In genomic region chr9:37623981-37624380, GRCm38 (mm10) we compare ENCODE assay signal across 21 mouse cellular contexts. TPM values are rescaled to one million over a fixed set of nuclear protein-coding genes. Genes with fewer than 3 reads are reported as not detected.
A peak's percentile ranks its signal among the peaks of the same experiment; 100 is the strongest.
DNase-seq lines count a peak whose midpoint lies in the region; ATAC-seq and TF ChIP-seq lines count a peak whose summit lies in the region.
"Had no signal": no experiment of that assay in that cellular context is flagged by ENCODE, and none has a peak within 500 bp of the region (broad histone marks: within the 10 kb centered on the region; RNA-seq: fewer than 3 reads in every experiment).

No protein-coding gene starts in this region.

- H3K4me2 ChIP-seq in forebrain, embryonic 14.5 days (ENCODE audit: low read length): no peak overlapping the region
- H3K4me2 ChIP-seq in forebrain, embryonic 12.5 days: no peak overlapping the region
- no peak overlapping the region for H3K4me2 ChIP-seq in lung, embryonic 14.5 days
- H3K4me2 ChIP-seq: heart, embryonic 11.5 days; heart, embryonic 15.5 days had no signal

- TF ChIP-seq CTCF in lung, embryonic 14.5 days (IDR thresholded peaks at IDR 0.05; ENCODE audit: low read depth): no peak
- TF ChIP-seq CTCF in brain, embryonic 14.5 days (IDR thresholded peaks at IDR 0.05; ENCODE audit: borderline replicate concordance, extremely low read depth, insufficient read depth, insufficient read length): no peak

- DNase-seq in forebrain, embryonic 14.5 days (ENCODE audit: low spot score): peak; percentile 70
- DNase-seq in frontal cortex, postnatal 10 days (ENCODE audit: low spot score in 2 of 2): no peak
- peak; percentile 46 for DNase-seq in lung, embryonic 14.5 days
- no peak for DNase-seq in lung, adult 18-20 months
- peak; percentile 76 for DNase-seq in brain, embryonic 14.5 days (ENCODE audit: low read depth)
- DNase-seq: adrenal gland, postnatal 10 days; cerebellum, adult 2 months; cerebellum, postnatal 10 days; gastrocnemius, postnatal 14 days; heart, adult 2 months; heart, postnatal 14 days had no signal

- no peak overlapping the region for H3K9ac ChIP-seq in forebrain, embryonic 14.5 days (ENCODE audit: low read length)
- no peak overlapping the region for H3K9ac ChIP-seq in forebrain, embryonic 12.5 days
- H3K9ac ChIP-seq in lung, embryonic 14.5 days: no peak overlapping the region
- H3K9ac ChIP-seq: heart, embryonic 15.5 days had no signal

- ATAC-seq in forebrain, embryonic 14.5 days: no peak
- no peak for ATAC-seq in forebrain, embryonic 12.5 days (ENCODE audit: low FRiP score)
- ATAC-seq in frontal cortex, adult (ENCODE audit: low TSS enrichment): peak; percentile 8; the same call in 1 of the 2 replicates
- ATAC-seq in lung, embryonic 14.5 days (ENCODE audit: insufficient read depth): no peak
- ATAC-seq: hindbrain, embryonic 16.5 days; inflammation-experienced regulatory T-cells, adult 6 months; intestine, postnatal 0 days had no signal

- H3K9me3 ChIP-seq in forebrain, embryonic 14.5 days (replicated peaks; ENCODE audit: control insufficient read depth, low read length): no peaks in the 10 kb centered on the region
- no peaks in the 10 kb centered on the region for H3K9me3 ChIP-seq in forebrain, embryonic 12.5 days
- no peaks in the 10 kb centered on the region for H3K9me3 ChIP-seq in lung, embryonic 14.5 days (ENCODE audit: low read depth, low read length)
- H3K9me3 ChIP-seq: heart, embryonic 15.5 days had no signal

- peaks cover 20% of the 10 kb centered on the region for H3K4me1 ChIP-seq in forebrain, embryonic 14.5 days (ENCODE audit: control insufficient read depth, insufficient read depth, low read length)
- peaks cover 21% of the 10 kb centered on the region for H3K4me1 ChIP-seq in forebrain, embryonic 12.5 days
- no peaks in the 10 kb centered on the region for H3K4me1 ChIP-seq in lung, embryonic 14.5 days (ENCODE audit: insufficient read depth)

- no peaks in the 10 kb centered on the region for H3K27me3 ChIP-seq in forebrain, embryonic 14.5 days (replicated peaks; ENCODE audit: control insufficient read depth, insufficient read depth, low read length)
- no peaks in the 10 kb centered on the region for H3K27me3 ChIP-seq in forebrain, embryonic 12.5 days
- H3K27me3 ChIP-seq in lung, embryonic 14.5 days (ENCODE audit: insufficient read depth, low read length): no peaks in the 10 kb centered on the region
- H3K27me3 ChIP-seq: heart, embryonic 15.5 days had no signal

- H3K27ac ChIP-seq in forebrain, embryonic 14.5 days (ENCODE audit: low read depth, low read length): no peak overlapping the region
- H3K27ac ChIP-seq in forebrain, embryonic 12.5 days: no peak overlapping the region
- no peak overlapping the region for H3K27ac ChIP-seq in lung, embryonic 14.5 days (ENCODE audit: low read depth)
- H3K27ac ChIP-seq: heart, adult 2 months; heart, embryonic 15.5 days had no signal

- no peaks in the 10 kb centered on the region for H3K36me3 ChIP-seq in forebrain, embryonic 14.5 days (ENCODE audit: control insufficient read depth, insufficient read depth, low read length)
- H3K36me3 ChIP-seq in forebrain, embryonic 12.5 days (replicated peaks): no peaks in the 10 kb centered on the region
- H3K36me3 ChIP-seq in lung, embryonic 14.5 days (ENCODE audit: insufficient read depth): no peaks in the 10 kb centered on the region
- H3K36me3 ChIP-seq: heart, embryonic 15.5 days had no signal

- H3K4me3 ChIP-seq in forebrain, embryonic 14.5 days (ENCODE audit: low read depth, low read length): no peak overlapping the region
- H3K4me3 ChIP-seq in forebrain, embryonic 12.5 days (replicated peaks): no peak overlapping the region
- no peak overlapping the region for H3K4me3 ChIP-seq in lung, embryonic 14.5 days (ENCODE audit: low read depth, low read length)
- H3K4me3 ChIP-seq: heart, adult 2 months; heart, embryonic 15.5 days had no signal

- no peak for TF ChIP-seq POLR2A in brain, embryonic 14.5 days (IDR thresholded peaks at IDR 0.05; ENCODE audit: borderline replicate concordance, extremely low read depth, insufficient read depth, insufficient read length, poor library complexity, severe bottlenecking)

- 76% methylated on average over 3 of the region's 3 CpGs for WGBS in forebrain, embryonic 14.5 days
- 87% methylated on average over 3 of the region's 3 CpGs for WGBS in forebrain, embryonic 12.5 days
- WGBS in lung, embryonic 14.5 days: 61% methylated on average over 3 of the region's 3 CpGs

RNA-seq across cellular contexts. Expression of gene Spa17, which starts 10.5 kb away (rescaled TPM):
- polyA plus RNA-seq in forebrain, embryonic 14.5 days (2014; fragmentation: Nextera tagmentation; extraction: Ambion mirVana): 11.0 and 12.6 TPM in 2 replicates
- 18.9 and 21.2 TPM in 2 replicates for polyA plus RNA-seq in forebrain, embryonic 12.5 days (2016; fragmentation: Nextera tagmentation; extraction: Ambion mirVana)
- polyA plus RNA-seq in lung, embryonic 14.5 days (2014; fragmentation: Nextera tagmentation; extraction: Ambion mirVana): 7.1 and 7.5 TPM in 2 replicates
- 4.4 and 4.8 TPM in 2 replicates for polyA plus RNA-seq in brain, embryonic 14.5 days (2012; rRNA removed)

RNA-seq across cellular contexts. Expression of gene Tbrg1, which starts 33.1 kb away (rescaled TPM):
- 97.4 and 98.2 TPM in 2 replicates for polyA plus RNA-seq in forebrain, embryonic 14.5 days (2014; fragmentation: Nextera tagmentation; extraction: Ambion mirVana)
- 109 and 114 TPM in 2 replicates for polyA plus RNA-seq in forebrain, embryonic 12.5 days (2016; fragmentation: Nextera tagmentation; extraction: Ambion mirVana)
- 128 and 139 TPM in 2 replicates for polyA plus RNA-seq in lung, embryonic 14.5 days (2014; fragmentation: Nextera tagmentation; extraction: Ambion mirVana)
- 49.7 and 52.0 TPM in 2 replicates for polyA plus RNA-seq in brain, embryonic 14.5 days (2012; rRNA removed)

RNA-seq across cellular contexts. Expression of gene Panx3, which starts 45.1 kb away (rescaled TPM):
- polyA plus RNA-seq in forebrain, embryonic 14.5 days (2014; fragmentation: Nextera tagmentation; extraction: Ambion mirVana): not detected in 2 replicates
- 0.19 TPM in 2 replicates for polyA plus RNA-seq in forebrain, embryonic 12.5 days (2016; fragmentation: Nextera tagmentation; extraction: Ambion mirVana)
- not detected in 2 replicates for polyA plus RNA-seq in lung, embryonic 14.5 days (2014; fragmentation: Nextera tagmentation; extraction: Ambion mirVana)
- 0.13 and 3.2 TPM in 2 replicates for polyA plus RNA-seq in brain, embryonic 14.5 days (2012; rRNA removed)
- polyA plus RNA-seq: C2C12; cerebellum, adult 2 months; frontal cortex, adult 2 months; gonadal fat pad, adult 2 months; heart, adult 2 months; inflammation-experienced regulatory T-cells, adult 6 months; intestine, postnatal 0 days had no signal

Comparison
In these comparisons a context has a peak if more than half of its experiments do, and no peak if none do; other contexts are left out.
1. DNase-seq: peak in forebrain, embryonic 14.5 days (single experiment), lung, embryonic 14.5 days (single experiment) and brain, embryonic 14.5 days (single experiment); none in frontal cortex, postnatal 10 days (0 of 2) and lung, adult 18-20 months (0 of 2).